Mouse (Mus musculus) CD4-positive naive resting alpha-beta T cell, adult 57 days (primary cell): Measurements from ENCODE around the gene Abcd3. TPM values are rescaled to one million over a fixed set of nuclear protein-coding genes. Genes with fewer than 3 reads are reported as not detected.

ENCODE experiments used
- total RNA-seq: library from RNA; stranded (reverse); gene quantifications from one replicate; pipeline ENCODE4 v1.2.4, GENCODE M21; 2023

Abcd3 gene
- 13.2 TPM for total RNA-seq

DNA sequence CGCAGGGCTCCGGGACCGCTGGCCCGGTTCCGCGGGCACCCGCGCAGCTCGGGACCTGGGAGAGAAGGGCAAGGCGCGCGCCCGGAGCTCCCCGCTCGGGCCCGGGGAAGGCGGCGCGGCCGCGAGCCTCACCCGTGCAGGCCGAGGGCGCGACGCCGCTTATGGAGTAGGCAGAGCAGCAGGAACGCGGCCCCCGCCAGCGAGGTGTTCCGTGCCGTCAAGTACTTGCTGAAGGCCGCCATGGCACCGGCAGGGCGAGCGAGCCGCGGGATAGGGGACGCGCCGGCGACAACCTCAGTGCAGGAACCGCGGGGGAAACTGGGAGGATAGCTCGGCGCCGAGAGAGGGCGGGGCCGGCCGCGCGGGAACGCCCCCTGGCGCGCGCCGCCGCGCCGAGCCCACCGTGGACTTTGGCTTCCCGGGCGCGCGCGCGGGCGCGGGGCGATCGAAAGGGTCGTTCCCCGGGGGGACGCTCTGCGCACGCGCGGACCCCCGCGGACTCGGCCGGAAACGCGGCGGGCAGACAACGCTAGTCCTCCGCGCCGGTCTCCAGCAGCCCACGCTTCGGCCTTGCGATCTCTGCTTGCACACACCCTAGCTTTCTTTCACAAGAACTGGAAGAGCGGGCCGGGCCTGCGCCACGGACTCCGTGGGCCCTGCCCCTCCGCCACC lies at the start of gene Abcd3:
Gene Abcd3, minus strand, starts transcription at position 426 of the 672 bp plus-strand sequence.

GRCm38 (mm10) chr3:121722971-121723844 lies 91.9 kb downstream of the Abcd3 start, which contains the start of gene F3:
TSS of gene F3 (plus strand) at chr3:121723537.

Other genes starting within 250 kb of the Abcd3 start
- not detected for gene 4930432M17Rik, start 144.5 kb downstream of the Abcd3 start, total RNA-seq
- 0.71 TPM for gene F3, start 91.8 kb downstream of the Abcd3 start, total RNA-seq
- 17.5 TPM for gene Arhgap29, start 137.2 kb upstream of the Abcd3 start, total RNA-seq
- 0.44 TPM for gene Abca4, start 229.1 kb upstream of the Abcd3 start, total RNA-seq